Mouse (Mus musculus) hindbrain, embryonic 13.5 days (tissue): ENCODE measurements around the gene Wdr82. TPM values are rescaled to one million over a fixed set of nuclear protein-coding genes. Genes with fewer than 3 reads are reported as not detected.
A peak's percentile ranks its signal among the peaks of the same experiment; 100 is the strongest.
"Not testable (repeated sequence)": the region's sequence is repeated elsewhere in the genome, so short reads cannot be mapped to it uniquely, and the experiment has no call there.

Experiments
- ATAC-seq: fragments of 200-750 bp; cut with Nextera tagmentation; 2 replicates; pipeline ENCODE4 v1.8.0; 2017; ENCODE audit warnings: moderate TSS enrichment; ENCODE audit not compliant: low FRiP score
- H3K27ac ChIP-seq: fragments of 300-500 bp; sonication (generic); 2 replicates; pipeline ENCODE4 v1.5.1; 2015; ENCODE audit warnings: inconsistent platforms, mild to moderate bottlenecking, moderate library complexity
- H3K27me3 ChIP-seq: fragments of 300-500 bp; sonication (generic); 2 replicates; pipeline ENCODE4 v1.6.1; 2015; ENCODE audit warnings: mild to moderate bottlenecking, inconsistent platforms
- H3K36me3 ChIP-seq: fragments of 300-500 bp; sonication (generic); 2 replicates; pipeline ENCODE4 v1.6.1; 2015; ENCODE audit warnings: mild to moderate bottlenecking, inconsistent platforms
- H3K4me1 ChIP-seq: fragments of 300-500 bp; sonication (generic); replicated peaks from 2 replicates; pipeline ENCODE4 v1.6.1; 2015; ENCODE audit warnings: inconsistent platforms
- H3K4me2 ChIP-seq: fragments of 300-500 bp; sonication (generic); 2 replicates; pipeline ENCODE4 v1.6.1; 2015; ENCODE audit warnings: inconsistent platforms, mild to moderate bottlenecking, moderate library complexity
- H3K4me3 ChIP-seq: fragments of 300-500 bp; sonication (generic); 2 replicates; pipeline ENCODE4 v1.5.1; 2015; ENCODE audit warnings: mild to moderate bottlenecking, inconsistent platforms
- H3K9ac ChIP-seq: fragments of 300-500 bp; sonication (generic); 2 replicates; pipeline ENCODE4 v1.6.1; 2015; ENCODE audit warnings: mild to moderate bottlenecking, inconsistent platforms
- H3K9me3 ChIP-seq: fragments of 300-500 bp; sonication (generic); 2 replicates; pipeline ENCODE4 v1.6.1; 2016; ENCODE audit warnings: inconsistent platforms
- WGBS: fragments of 180-500 bp; shearing (Covaris S2); methylation state at CpG from one replicate; pipeline ENCODE4 v1.1.7; 2015; 5-methylcytosine and 5-hydroxymethylcytosine counted together
- polyA plus RNA-seq: library from polyadenylated mRNA; unstranded; fragments of >200 nt; fragmentation: Nextera tagmentation; extraction: Ambion mirVana; gene quantifications from 2 replicates; pipeline ENCODE4 v1.2.1, GENCODE M21; 2015

Wdr82 gene
- polyA plus RNA-seq, 1 experiment from 2014 or later, result 32.6 TPM

DNA sequence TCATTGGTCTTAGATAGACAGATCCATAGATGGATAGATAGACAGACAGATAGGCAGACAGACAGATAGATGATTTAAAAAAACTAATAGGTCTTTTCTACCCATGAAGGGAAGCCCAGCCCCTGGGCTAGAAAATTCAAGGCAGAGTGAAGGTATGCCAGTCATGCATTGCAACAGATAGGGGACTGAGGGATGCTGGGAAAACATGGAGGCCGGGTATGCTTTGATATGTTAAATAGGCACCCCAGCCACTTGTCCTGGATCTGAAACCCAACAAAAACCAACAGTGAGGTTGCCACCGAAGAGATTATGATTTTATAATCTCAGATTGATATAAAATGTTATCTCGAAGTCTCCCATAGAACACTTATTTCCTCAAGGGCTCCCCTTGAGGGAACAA, 3.5 kb upstream of the Wdr82 start:
- H3K27me3 ChIP-seq, result no peaks in the 10 kb centered on the region; the same call in 1 of the 2 replicates
- H3K27ac ChIP-seq, result no peak overlapping the region
- no peak overlapping the region for H3K4me2 ChIP-seq
- no peaks in the 10 kb centered on the region for H3K36me3 ChIP-seq
- no peak overlapping the region for H3K4me3 ChIP-seq
- H3K9ac ChIP-seq, result no peak overlapping the region
- H3K4me1 ChIP-seq, result peaks cover 12% of the 10 kb centered on the region
- WGBS, result 82% methylated on average over 3 of the region's 3 CpGs
- ATAC-seq, result no peak
- no peaks in the 10 kb centered on the region for H3K9me3 ChIP-seq

GRCm38 (mm10) chr9:106167703-106168102, 3.0 kb upstream of the Wdr82 start:
- no peak overlapping the region for H3K4me3 ChIP-seq
- no peak for ATAC-seq
- H3K4me1 ChIP-seq, result peaks cover 16% of the 10 kb centered on the region
- H3K27me3 ChIP-seq, result no peaks in the 10 kb centered on the region
- H3K4me2 ChIP-seq, result no peak overlapping the region
- no peaks in the 10 kb centered on the region for H3K36me3 ChIP-seq
- H3K9me3 ChIP-seq, result no peaks in the 10 kb centered on the region
- H3K27ac ChIP-seq, result no peak overlapping the region
- 39% methylated on average over 1 of the region's 1 CpGs for WGBS
- H3K9ac ChIP-seq, result no peak overlapping the region

GRCm38 (mm10) chr9:106169006-106169405, 1.7 kb upstream of the Wdr82 start:
- not testable (repeated sequence) for H3K27me3 ChIP-seq, H3K9ac ChIP-seq, H3K36me3 ChIP-seq, H3K4me2 ChIP-seq, H3K9me3 ChIP-seq, ATAC-seq, H3K27ac ChIP-seq, H3K4me3 ChIP-seq
- H3K4me1 ChIP-seq, result peaks cover 28% of the 10 kb centered on the region
- 69% methylated on average over 1 of the region's 1 CpGs for WGBS

- Histone ChIP-seq H3K27ac (0 out of 2 replicates have a peak overlapping the region, but pooled peaks have one; percentile 99), H3K4me1 (peaks cover 36% of the 10 kb centered on the region), H3K36me3 (no peaks in the 10 kb centered on the region), H3K9ac (peak overlapping the region; percentile 95; the same call in 1 of the 2 replicates), H3K4me2 (peak overlapping the region; percentile 71), H3K4me3 (peak overlapping the region; percentile 93), H3K9me3 (no peaks in the 10 kb centered on the region), H3K27me3 (no peaks in the 10 kb centered on the region)
- no peak for ATAC-seq
- 44% methylated on average over 6 of the region's 6 CpGs for WGBS
Measured at GRCm38 (mm10) chr9:106169917-106170316, 811 bp upstream of the Wdr82 start.

GRCm38 (mm10) chr9:106171346-106172158, 824 bp downstream of the Wdr82 start:
- WGBS, result under 1% methylated on average over 30 of the region's 30 CpGs
- H3K36me3 ChIP-seq, result 0 out of 2 replicates have a peak, but pooled peaks cover 3% of the 10 kb centered on the region
- peak overlapping the region; percentile 93 for H3K4me3 ChIP-seq
- peaks cover 51% of the 10 kb centered on the region for H3K4me1 ChIP-seq
- H3K27ac ChIP-seq, result peak overlapping the region; percentile 99
- H3K27me3 ChIP-seq, result no peaks in the 10 kb centered on the region
- no peaks in the 10 kb centered on the region for H3K9me3 ChIP-seq
- ATAC-seq, result peak; percentile 70
- H3K9ac ChIP-seq, result peak overlapping the region; percentile 95
- peak overlapping the region; percentile 71 for H3K4me2 ChIP-seq

DNA sequence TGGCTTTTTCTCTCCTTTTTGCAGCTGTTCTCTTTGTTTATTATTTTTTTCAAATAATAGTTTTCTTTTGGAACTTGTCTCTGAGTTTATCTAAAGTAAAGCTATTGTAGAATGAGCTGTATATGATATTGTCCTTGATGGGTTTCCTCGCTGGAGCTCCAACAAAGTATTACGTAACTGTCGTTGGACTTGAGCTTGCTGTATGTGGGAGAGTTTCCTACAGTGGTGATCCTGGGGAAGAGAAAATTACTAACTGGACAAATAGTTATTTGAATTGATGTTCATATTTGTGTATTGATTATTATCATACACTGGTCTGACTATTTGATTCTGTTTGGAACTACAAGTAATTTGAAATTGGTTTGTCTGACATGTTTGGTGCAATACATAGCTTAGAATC, 1.8 kb downstream of the Wdr82 start:
- Histone ChIP-seq H3K9ac (no peak overlapping the region), H3K27ac (no peak overlapping the region), H3K9me3 (no peaks in the 10 kb centered on the region), H3K27me3 (no peaks in the 10 kb centered on the region), H3K4me3 (peak overlapping the region; percentile 93), H3K36me3 (peaks cover 12% of the 10 kb centered on the region), H3K4me2 (peak overlapping the region; percentile 71), H3K4me1 (peaks cover 51% of the 10 kb centered on the region)
- ATAC-seq, result no peak
- 30% methylated on average over 3 of the region's 3 CpGs for WGBS

DNA sequence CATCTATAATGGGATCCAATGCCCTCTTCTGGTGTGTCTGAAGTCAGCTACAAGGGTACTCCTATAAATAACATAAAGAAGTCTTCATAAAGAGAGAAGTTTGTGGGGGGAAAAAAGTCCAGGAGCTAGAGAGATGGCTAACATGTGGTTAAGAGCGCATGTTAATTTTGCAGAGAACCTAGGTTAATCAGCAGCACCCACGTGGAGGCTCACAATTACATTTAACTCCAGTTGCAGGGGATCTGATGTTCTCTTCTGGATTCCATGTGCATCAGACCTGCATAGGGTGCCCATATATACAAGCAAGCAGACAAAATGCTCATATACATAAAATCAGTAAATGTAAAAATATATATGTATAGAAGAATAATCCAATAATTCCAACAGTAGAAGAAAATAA, 2.6 kb downstream of the Wdr82 start:
- Histone ChIP-seq H3K4me3 (peak overlapping the region; percentile 93), H3K27me3 (no peaks in the 10 kb centered on the region), H3K36me3 (peaks cover 19% of the 10 kb centered on the region), H3K27ac (no peak overlapping the region), H3K9ac (no peak overlapping the region), H3K9me3 (no peaks in the 10 kb centered on the region), H3K4me2 (peak overlapping the region; percentile 71), H3K4me1 (peaks cover 51% of the 10 kb centered on the region)
- 56% methylated on average over 2 of the region's 2 CpGs for WGBS
- ATAC-seq, result no peak

- 82% methylated on average over 3 of the region's 3 CpGs for WGBS
- Histone ChIP-seq H3K27me3 (no peaks in the 10 kb centered on the region), H3K27ac (no peak overlapping the region), H3K36me3 (peaks cover 40% of the 10 kb centered on the region), H3K4me3 (no peak overlapping the region), H3K4me2 (no peak overlapping the region), H3K4me1 (peaks cover 43% of the 10 kb centered on the region), H3K9me3 (no peaks in the 10 kb centered on the region), H3K9ac (no peak overlapping the region)
- no peak for ATAC-seq
Measured at GRCm38 (mm10) chr9:106175552-106176200, 4.9 kb downstream of the Wdr82 start.

DNA sequence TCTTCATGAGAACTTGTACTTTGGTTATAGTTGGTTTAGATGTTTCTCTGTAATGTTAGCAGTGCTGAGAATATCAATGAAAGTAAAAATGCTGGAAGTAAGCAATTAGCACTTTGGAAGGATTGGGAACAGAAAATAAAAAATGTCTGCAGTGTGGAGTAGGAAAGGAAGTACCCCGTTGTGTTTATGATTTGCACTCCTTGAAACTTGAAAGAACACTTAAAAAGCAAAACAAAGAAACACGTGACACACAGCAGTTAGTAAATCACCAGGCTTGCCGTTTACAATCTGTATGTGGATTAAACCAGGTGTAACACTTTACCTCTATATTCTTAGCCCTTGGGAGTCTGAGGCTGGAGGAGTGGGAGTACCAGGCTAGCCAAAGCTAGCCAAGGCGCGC, 6.0 kb downstream of the Wdr82 start:
- 87% methylated on average over 5 of the region's 5 CpGs for WGBS

DNA sequence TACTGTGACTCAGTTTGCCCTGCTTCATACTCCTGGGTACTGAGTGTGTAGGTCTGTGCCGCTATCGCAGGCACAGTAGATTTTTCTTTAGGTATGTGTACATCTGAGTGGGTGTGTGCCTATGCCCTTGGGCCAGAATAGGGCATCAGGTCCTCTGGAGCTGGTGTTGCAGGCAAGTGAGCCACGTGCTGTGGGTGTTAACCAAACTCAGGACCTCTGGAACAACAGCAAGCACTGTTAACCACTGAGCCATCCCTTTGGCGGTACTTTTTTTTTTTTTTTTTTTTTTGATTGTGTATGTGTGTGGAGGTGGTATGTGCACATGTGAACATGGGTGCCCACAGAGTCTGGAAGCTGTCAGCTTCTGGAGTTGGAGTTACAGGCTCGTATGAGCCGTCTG, 7.1 kb downstream of the Wdr82 start:
- peaks cover 35% of the 10 kb centered on the region for H3K4me1 ChIP-seq
- H3K36me3 ChIP-seq, result peaks cover 62% of the 10 kb centered on the region
- 91% methylated on average over 6 of the region's 6 CpGs for WGBS
- H3K4me2 ChIP-seq, result no peak overlapping the region
- H3K9me3 ChIP-seq, result no peaks in the 10 kb centered on the region
- no peak overlapping the region for H3K27ac ChIP-seq
- no peak overlapping the region for H3K9ac ChIP-seq
- H3K27me3 ChIP-seq, result no peaks in the 10 kb centered on the region
- no peak for ATAC-seq
- H3K4me3 ChIP-seq, result no peak overlapping the region

More for the DNA sequence above, 6.0 kb downstream of the Wdr82 start:
- peaks cover 51% of the 10 kb centered on the region for H3K36me3 ChIP-seq
- peaks cover 43% of the 10 kb centered on the region for H3K4me1 ChIP-seq
- H3K9ac ChIP-seq, result no peak overlapping the region
- no peak overlapping the region for H3K27ac ChIP-seq
- H3K9me3 ChIP-seq, result no peaks in the 10 kb centered on the region
- no peak for ATAC-seq
- H3K4me3 ChIP-seq, result no peak overlapping the region
- no peak overlapping the region for H3K4me2 ChIP-seq
- no peaks in the 10 kb centered on the region for H3K27me3 ChIP-seq

DNA sequence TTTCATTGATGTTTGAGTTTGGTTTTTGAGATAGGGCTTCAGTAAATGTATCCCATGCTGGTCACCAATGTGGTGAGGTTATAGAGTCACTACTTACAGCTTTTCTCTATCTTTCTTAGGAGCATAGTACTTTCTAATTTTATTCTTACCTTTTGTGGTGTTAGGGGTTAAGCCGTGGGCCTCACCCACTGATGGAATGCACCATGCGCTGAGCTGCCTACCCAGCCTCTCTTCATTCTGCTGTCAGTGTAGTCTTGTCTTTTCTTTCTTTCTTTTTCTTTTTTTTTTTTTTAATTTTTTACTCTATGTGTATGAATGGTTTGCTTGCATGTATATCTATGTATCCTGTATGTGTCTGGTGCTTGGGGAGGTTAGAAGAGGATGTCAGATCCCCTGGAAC, 8.7 kb downstream of the Wdr82 start:
- no peak for ATAC-seq
- Histone ChIP-seq H3K4me3 (no peak overlapping the region), H3K4me2 (no peak overlapping the region), H3K4me1 (peaks cover 19% of the 10 kb centered on the region), H3K27me3 (no peaks in the 10 kb centered on the region), H3K27ac (no peak overlapping the region), H3K9me3 (no peaks in the 10 kb centered on the region), H3K9ac (no peak overlapping the region), H3K36me3 (peaks cover 78% of the 10 kb centered on the region)
- 84% methylated on average over 2 of the region's 2 CpGs for WGBS

- WGBS, result 98% methylated on average over 3 of the region's 3 CpGs
- Histone ChIP-seq H3K27me3 (no peaks in the 10 kb centered on the region), H3K9ac (no peak overlapping the region), H3K4me3 (no peak overlapping the region), H3K27ac (no peak overlapping the region), H3K36me3 (peaks cover 83% of the 10 kb centered on the region), H3K4me1 (peaks cover 15% of the 10 kb centered on the region), H3K4me2 (no peak overlapping the region), H3K9me3 (no peaks in the 10 kb centered on the region)
- no peak for ATAC-seq
Measured at GRCm38 (mm10) chr9:106179964-106180363, 9.2 kb downstream of the Wdr82 start.
